Mouse (Mus musculus) naive thymus-derived CD4-positive, alpha-beta T cell, adult 2 months (primary cell): Measurements from ENCODE around the gene Stx18.

ENCODE experiments used
- DNase-seq: peaks from one replicate; pipeline ENCODE4 v3.0.0-alpha.2; 2011; ENCODE audit warnings: low read depth

Gene Stx18

DNA sequence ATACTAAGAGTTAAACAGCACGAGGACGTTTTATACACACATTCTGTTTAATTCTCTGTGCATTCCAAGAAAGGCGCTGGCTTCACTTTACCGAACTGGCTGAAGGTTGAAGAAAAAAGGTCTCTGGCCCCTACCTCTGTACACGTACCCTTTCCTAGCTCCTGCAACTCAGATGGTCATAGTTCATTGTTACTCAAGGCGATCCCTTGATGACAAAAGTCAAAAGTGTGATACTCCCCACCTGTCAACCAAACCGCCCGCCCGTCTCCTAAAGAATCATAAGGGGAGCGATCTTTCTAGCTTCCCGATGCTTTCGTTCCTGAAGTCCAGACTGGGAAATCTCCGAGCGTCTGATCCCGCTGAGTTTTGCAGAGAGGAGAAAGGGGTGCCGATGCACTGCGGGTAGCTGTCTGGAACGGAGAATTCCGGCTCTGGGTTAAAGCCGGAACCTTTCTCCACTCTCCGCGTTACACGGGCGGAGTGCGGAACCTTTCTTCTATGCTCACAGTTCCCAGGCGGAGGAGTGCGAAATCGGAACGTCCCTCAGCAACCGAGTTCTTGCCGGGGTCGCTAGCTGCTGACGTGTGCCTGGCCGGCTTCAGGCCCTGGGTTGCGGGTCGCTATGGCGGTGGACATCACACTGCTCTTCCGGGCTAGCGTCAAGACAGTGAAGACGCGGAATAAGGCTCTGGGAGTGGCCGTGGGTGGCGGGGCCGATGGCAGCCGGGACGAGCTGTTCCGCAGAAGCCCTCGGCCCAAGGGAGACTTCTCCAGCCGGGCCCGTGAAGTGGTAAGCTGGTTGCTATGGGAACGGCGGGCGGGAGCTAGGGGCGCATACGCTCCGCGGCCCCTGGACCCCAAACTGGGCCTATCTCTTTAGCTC, at the start of gene Stx18:
Gene Stx18, plus strand, starts transcription at position 33 of the 883 bp plus-strand sequence.
- peak; percentile 77 for DNase-seq

GRCm38 (mm10) chr5:37992346-37992745, 46.2 kb upstream of the Stx18 start:
- no peak for DNase-seq

- DNase-seq: no peak
Observed at GRCm38 (mm10) chr5:37998805-37999204, 39.7 kb upstream of the Stx18 start.

- DNase-seq: no peak
Observed at GRCm38 (mm10) chr5:38002573-38002972, 36.0 kb upstream of the Stx18 start.

- no peak for DNase-seq
Observed at GRCm38 (mm10) chr5:38004746-38005145, 33.8 kb upstream of the Stx18 start.

GRCm38 (mm10) chr5:38006415-38007347, 31.9 kb upstream of the Stx18 start:
- no peak for DNase-seq

- DNase-seq: no peak
Observed at GRCm38 (mm10) chr5:38009071-38009470, 29.5 kb upstream of the Stx18 start.

- no peak for DNase-seq
Observed at GRCm38 (mm10) chr5:38014916-38015315, 23.6 kb upstream of the Stx18 start.

DNA sequence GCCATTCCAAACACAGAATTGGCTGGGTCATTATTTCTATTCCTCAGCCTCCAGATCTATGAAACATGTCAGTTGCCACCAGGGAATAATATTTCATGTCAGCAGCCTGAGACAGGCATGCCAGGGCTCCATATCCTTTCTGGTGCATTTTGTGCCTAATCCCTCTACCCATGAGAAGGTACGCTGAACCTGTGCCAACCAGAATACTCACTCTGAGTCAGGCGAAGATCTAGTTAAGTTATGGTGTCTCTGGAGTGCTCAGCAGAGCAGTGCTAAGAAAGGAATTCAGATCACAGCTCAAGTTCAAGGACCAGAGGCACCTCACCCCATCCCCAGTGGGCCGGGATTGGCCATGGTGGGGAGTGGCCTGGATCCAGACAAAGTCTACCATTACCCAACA, 21.6 kb upstream of the Stx18 start:
- DNase-seq: no peak

DNA sequence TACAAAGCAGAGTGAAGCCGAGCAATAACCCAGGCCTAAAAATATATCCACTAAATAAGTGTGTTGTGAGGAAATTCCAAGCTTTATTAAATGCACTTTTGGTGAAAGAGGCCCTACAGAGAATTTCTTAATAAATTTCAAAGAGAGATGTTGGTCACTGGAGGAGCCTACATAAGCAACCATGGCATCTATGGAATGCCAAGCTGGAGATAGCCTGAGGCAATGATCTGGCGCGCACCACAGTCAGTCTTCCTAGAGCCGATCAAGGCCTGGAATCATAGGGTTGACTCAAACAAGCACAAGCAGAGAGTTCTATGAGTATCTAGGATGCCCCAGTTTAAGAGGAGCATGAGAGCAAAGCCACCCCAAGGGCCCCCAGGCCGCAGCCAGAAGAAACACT, 10.9 kb upstream of the Stx18 start:
- no peak for DNase-seq

- peak; percentile 15 for DNase-seq
Observed at GRCm38 (mm10) chr5:38038274-38038673, 268 bp upstream of the Stx18 start.

- DNase-seq: no peak
Observed at GRCm38 (mm10) chr5:38039796-38040195, 1.3 kb downstream of the Stx18 start.

GRCm38 (mm10) chr5:38044923-38045322, 6.4 kb downstream of the Stx18 start:
- DNase-seq: no peak

DNA sequence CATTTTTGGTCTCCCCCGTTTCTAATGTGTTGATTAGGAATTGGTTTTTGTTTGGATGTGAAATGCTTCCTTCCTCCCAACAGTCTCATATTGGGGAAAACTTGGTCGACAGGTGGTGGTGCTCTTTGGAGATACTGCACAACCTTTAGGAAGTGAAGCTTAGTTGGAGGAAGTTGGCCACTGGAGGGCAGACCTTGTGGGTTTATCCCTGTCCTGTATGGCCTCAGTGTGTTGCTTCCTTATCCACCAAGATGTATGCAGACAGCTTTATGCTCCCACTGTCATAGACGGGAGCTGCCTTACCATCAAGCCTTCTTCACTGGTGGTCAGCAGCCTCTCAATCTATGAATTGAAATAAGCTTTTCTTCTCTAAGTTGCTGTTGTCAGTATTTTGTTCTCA, 9.6 kb downstream of the Stx18 start:
- no peak for DNase-seq

DNA sequence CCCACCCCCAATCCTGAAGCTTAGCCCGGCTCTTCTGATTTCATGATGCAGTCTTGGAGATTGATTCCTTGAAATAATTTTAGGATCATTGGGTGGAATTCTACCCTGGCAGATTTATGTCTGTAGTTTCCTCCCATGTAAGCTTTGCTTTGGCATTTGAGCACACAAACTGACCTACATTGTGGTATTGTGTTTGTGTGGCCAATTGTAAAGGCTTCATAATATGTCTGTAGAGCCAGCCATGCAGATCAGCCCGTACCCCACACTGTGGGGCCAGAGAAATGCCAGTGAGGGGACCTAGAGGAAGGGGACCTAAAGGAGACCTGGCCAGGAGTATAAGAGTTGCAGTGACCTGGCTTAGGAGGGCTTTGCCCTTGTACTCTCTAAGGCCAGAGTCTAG, 22.5 kb downstream of the Stx18 start:
- no peak for DNase-seq

GRCm38 (mm10) chr5:38062709-38063108, 24.2 kb downstream of the Stx18 start:
- peak; percentile 8 for DNase-seq

DNA sequence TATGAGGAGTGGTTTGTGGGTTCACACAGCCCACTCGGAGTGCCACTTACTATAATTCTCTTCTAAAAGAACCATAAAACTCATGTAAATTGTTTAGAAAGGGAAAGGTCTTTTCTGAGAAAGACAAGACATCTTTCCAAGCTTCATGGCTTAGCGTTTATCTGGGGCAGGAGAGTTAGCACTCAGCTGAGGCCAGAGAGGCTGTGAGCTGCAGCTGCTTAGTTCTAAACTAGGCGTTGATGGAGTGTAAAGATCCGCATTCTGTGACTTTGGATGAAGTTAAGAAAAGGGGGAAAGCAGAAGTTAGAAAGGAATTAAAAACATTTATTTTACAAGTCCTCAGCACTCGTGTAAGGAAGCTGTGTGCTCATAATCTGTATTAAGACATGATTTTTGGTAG, 24.8 kb downstream of the Stx18 start:
- DNase-seq: no peak

GRCm38 (mm10) chr5:38064043-38064575, 25.6 kb downstream of the Stx18 start:
- DNase-seq: no peak

DNA sequence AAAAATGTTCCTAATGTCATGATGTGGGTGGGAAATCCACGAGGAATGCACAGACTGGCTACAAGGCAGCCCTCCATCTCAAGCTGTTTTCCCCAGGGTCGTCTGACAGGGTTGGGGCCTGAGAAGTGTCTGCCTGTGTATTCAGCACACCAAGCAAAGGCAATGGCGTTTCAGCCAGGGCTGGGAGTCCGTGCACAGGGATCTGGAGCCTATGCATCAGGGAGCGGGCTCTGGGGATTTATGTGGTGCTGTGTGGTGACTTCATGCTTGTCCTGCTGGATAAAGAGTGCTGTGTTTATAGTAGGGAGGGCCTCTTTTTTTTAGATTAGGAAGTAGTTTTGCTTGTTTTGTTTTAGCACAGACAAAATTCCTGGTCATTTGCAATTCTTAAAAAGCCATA, 26.2 kb downstream of the Stx18 start:
- no peak for DNase-seq

DNA sequence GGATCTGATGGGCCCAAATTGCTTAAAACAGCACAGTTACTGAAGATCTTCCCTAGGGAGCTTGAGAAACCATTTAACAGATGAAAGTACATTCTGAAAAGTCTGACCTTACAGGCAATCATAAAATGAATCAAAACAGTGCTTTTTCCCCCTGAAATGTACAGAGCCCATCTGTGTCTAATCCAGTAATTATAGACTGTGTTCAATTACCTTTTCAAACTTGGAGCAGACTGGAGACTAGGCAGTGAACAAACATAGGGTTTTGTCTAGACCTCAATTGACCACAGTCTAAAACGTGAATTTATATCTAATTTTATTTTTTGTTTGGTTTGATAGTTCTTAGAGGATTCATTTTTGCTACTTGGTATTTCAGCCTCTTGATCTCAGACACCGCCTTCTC, 26.9 kb downstream of the Stx18 start:
- no peak for DNase-seq

DNA sequence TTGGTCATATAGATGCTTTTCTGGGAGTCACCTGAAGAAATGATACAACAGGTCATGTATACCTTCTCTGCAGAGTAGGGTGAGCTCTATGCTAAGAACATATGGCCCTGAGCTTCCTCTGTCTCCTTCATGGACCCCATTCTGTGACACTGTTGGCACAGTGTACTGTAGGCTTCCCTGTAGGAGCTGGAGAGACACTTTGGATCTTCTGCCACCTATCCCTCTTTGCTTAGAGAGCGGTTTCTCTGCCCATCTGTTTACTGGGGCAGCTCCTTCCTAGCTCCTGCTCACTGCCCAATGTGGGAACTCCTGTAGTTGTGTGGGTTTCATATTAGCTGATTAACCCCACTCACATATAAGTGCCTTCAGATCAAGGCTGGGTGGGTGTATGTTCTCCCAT, 28.1 kb downstream of the Stx18 start:
- no peak for DNase-seq

- DNase-seq: no peak
Observed at GRCm38 (mm10) chr5:38076326-38076725, 37.8 kb downstream of the Stx18 start.

- no peak for DNase-seq
Observed at GRCm38 (mm10) chr5:38078575-38078974, 40.0 kb downstream of the Stx18 start.
